Mouse (Mus musculus) heart, adult 9 months (tissue): ENCODE measurements around the gene Pik3r2.
A peak's percentile ranks its signal among the peaks of the same experiment; 100 is the strongest.
"Not testable (repeated sequence)": the region's sequence is repeated elsewhere in the genome, so short reads cannot be mapped to it uniquely, and the experiment has no call there.

ENCODE experiments used
- DNase-seq, 2 experiments: peaks; one replicate each; pipeline ENCODE4 v3.0.0; 2022; ENCODE audit warnings: low spot score in 2 of 2

The Pik3r2 gene

DNA sequence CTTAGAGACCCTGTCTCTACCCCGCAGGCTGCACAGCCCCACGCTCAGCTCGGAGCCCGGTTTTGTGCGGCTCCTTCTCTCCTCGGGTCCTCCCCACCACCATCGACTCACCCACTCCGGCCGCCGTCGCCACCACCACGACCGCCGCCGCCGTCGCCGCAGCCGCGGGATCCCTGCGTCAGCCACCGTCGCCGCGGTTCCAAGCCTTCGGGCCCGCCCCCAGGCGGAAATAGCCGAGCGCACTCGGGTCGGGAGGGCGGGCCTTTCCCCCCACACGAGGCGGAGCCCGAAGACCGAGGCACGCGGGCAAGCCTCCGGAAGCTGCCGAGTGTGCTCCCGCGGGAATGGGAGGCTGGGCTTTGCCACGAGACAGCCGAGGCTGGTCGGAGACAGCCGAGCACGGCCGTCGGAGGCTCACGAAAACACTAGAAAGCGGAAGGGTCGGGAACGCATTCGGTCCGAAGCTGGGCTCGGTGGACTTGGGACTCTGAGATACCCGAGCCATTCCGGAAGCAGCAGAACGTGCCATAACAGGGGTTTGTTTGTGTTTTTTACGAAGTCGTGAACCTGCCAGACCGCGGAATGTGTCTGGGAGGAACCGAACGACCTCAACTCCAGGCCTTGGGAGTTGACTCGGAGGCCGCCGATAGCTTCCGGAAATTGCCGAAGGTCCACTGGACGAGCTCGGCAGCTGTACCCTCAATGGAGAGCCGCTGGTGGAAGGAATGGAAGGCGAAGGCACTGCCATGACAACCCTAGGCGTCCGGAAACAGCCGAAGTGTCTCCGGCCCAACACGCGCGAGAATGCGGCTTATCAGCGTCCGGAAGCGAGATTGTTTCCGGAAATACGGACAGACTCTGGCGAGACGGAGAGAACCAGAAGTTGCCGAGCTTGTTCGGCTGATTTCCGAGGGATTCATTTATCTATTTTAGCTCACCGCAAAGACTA lies at the start of gene Pik3r2:
Gene Pik3r2, minus strand, starts transcription at position 218 of the 949 bp plus-strand sequence.
- DNase-seq: peak; percentile 95 to 97

DNA sequence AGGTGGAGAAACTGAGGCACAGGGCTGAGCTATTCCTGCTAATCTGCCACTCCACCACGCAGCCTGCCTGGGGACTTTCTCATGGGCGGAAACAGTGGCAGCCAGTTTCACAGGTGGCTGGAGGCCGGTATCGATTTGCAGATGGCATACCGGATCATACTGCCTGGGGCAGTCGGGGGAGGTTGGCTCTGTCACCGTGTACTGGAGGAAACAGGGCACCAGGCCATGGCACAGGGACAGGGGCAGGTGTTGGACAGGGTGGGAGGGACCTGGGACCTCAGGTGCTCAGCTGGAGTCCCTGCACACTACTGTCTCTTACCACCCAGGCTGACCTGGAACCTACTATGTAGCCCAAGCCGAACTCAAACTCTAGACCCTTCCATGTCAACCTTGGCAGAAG lies 49.3 kb upstream of the Pik3r2 start:
- DNase-seq: no peak

DNA sequence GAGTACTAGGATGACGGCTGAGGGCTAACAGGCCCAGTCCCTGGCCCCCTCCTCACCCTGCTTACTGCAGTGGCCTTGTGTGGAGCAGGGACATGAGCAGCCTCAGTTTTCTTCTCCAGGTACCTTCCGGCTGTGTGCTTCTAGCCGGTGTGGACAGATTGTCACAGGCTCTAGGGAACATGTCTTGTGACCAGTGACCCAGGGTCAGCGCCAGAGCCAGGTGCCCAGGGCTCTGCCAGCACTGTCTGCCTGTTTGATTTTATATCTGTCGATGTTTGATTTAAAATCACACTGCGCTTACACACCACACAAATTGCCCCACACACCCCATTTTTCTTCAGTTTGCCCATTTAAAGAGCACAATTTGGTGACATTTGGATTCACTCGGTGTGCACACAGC lies 47.3 kb upstream of the Pik3r2 start:
- no peak for DNase-seq

DNA sequence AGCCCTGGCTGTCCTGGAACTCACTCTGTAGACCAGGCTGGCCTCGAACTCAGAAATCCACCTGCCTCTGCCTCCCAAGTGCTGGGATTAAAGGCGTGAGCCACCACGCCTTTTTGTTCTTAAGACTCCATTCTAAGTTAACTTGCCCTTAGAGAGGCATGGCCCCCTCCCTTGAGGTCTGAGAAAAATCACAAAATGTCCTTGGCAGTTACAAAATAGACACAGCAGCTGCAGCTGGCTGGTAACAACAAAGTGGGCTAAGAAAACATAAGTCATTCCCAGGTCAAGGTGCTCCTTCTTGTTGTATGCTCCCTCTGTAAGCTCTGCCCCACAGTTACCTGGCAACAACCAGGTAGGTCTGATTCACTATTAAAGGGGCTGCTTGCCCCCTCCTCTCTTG lies 46.1 kb upstream of the Pik3r2 start:
- not testable (repeated sequence) for DNase-seq

DNA sequence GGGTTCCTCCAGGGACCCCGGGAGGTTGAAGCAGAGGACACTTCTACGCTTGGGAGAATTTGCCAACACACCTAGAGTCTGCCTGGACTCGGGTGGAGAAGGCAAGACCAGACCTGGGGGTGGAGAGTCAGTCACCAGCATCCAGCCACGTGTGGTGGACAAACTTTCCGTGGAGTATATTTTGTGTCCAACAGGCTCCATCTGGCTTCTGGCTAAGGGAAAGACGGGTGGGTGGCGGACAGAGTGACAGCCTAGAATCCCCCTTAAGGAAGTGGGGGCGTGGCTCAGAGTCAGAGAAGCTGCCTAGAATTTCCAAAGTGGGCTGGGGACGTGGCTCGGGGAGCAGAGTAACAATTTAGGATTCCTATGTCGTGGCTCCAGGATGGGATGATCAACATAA lies 45.5 kb upstream of the Pik3r2 start:
- DNase-seq: no peak

DNA sequence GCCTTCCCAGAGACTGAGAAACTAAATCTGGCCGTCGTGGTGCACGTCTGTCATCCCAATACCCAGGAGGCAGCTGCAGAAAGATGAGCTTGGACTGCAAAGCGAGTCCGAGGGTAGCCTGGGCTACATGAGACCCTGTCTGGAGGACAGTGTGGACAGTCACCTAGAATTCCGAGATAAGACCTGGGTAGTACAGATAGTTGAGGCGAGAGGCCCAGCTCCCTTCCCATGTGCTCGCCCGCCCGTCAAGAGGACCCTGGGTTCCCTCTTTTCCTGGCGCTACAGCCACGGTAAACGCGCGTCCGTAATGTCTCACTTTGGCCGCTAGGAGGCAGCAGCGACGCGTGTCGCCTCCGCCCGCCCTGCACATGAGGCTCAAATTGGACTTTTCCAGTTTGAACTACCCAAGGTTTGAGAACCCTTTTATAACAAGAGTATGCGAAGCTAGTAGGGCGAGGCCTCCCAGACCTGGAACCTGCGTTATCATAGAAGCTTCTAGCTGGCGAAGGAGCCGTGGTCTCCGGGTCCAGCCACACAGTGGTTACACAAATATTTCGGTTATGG lies 45.0 kb upstream of the Pik3r2 start:
- peak; percentile 48 to 53 for DNase-seq

DNA sequence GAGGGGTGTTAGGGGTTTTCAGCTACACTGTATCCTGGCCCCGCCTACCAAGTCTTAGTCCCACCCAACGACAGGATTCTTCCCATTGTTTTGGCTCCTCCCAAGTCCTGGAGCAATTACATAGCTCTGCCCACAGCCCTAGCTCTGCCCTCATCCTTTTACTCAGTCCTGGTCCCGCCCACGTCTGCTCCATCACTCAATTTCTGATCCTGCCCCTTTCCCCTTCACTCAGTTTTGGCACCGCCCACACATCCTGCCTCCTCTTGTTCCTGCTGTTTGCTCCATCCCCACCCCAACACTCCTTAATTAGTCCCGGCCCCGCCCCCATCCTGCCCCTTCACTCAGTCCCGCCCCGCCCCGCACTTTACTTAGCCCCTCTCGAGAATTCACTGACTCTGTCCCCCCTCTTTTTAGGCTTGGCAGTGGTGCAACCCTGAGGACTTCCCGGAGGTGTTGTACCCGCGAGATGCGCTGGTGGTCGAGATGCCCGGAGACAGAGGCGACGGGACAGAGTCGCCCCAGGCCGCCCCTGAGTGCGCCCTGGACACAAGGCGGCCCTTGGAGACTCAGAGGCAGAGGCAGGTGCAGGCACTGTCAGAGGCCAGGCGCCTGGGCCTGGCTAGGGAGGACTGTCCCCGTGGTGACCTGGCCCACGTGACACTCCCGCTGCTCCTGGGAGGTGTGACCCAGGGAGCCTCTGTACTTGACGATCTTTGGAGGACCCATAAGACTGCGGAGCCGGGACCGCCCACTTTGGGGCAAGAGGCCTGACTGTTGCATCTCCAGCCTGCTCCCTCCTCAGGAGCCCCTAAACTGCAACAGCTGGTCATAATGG lies 43.8 kb upstream of the Pik3r2 start:
- DNase-seq: peak; percentile 73 to 77

DNA sequence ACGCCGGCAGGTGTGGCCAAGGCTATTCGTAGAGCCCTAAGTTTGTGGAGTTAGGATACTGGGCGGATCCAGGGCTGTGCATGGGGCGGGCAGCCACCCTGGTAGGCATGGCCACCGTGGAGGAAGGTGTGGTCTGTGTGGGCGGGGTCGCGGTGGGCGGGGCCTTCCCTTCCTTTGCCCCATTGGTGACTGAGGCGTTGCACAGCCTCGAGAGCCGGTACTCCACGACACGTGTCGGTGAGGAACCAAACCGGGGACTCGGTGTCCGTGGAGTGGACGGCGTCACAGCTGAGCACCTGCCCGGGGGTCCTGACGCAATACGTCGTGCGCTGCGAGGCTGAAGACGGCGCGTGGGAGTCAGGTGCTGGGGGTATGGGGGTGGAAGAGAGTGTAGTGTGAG lies 40.2 kb upstream of the Pik3r2 start:
- no peak for DNase-seq

DNA sequence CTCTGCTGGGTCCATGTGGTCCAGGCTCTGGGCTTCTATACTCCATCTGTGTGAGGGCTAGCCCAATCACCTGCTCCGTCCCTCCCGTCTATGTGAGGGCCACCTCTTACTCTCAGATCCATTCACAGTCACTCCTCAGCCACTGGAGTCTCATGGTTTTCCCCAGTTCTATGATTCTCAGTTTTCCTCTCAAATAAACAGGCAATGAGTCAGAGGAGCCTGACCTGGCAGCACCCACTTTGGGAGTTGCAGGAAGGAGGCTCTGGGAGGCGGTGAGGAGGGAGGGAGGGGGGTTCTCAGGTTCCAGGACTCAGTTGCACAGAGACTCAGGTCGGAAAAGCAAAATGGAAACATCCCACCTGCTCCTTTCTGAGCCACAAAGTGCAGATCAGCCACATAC lies 36.4 kb upstream of the Pik3r2 start:
- no peak for DNase-seq

DNA sequence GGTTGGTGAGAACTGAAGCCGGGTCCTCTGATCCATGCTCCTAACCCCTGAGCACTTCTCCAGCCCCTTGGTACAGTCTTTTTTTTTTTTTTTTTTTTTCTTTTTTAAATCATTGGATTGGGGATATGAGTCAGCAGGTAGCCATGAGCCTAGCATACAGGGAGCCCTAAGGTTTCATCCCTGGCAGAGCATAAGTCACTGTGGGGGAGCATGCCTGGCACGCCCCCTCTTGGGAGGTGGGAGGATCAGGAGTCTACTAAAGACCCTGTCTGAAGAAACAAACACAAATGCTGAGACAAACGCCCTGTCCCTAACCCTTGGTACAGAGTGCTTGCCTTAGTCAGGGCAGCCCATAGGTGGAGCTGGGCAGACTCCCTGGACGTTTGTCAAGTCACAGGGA lies 35.5 kb upstream of the Pik3r2 start:
- DNase-seq: no peak

DNA sequence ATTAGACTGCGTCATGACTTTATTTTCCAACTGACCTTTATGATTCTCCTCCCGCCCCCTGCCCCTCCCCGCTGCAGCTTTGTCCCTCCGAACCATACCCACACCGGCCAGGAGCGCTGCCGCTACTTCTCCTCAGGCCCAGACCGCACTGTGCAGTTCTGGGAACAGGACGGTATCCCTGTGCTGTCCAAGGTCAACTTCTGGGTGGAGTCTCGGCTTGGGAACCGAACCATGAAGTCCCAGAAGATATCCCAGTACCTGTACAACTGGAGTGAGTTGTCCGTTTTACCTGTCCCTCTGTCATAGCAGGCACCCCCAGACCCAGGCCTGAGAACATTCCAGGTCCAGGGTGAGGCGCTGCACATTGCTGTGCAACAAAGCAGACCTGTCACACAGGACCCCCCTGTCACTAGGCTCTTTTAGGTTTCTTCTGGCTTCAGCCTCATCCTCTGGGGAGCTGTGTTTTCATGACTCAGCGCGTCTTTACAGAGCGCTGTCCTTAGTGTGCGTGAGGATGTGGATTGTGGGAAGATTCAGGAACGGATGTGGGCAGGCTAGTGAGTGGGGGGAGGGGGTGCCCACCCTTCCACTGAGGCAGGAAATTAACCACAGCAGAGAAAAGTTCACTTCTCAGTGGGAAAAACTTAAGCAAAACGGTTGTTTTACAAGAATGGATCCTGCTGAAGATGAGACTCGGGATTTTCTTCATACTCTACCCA lies 34.6 kb upstream of the Pik3r2 start:
- DNase-seq: no peak

DNA sequence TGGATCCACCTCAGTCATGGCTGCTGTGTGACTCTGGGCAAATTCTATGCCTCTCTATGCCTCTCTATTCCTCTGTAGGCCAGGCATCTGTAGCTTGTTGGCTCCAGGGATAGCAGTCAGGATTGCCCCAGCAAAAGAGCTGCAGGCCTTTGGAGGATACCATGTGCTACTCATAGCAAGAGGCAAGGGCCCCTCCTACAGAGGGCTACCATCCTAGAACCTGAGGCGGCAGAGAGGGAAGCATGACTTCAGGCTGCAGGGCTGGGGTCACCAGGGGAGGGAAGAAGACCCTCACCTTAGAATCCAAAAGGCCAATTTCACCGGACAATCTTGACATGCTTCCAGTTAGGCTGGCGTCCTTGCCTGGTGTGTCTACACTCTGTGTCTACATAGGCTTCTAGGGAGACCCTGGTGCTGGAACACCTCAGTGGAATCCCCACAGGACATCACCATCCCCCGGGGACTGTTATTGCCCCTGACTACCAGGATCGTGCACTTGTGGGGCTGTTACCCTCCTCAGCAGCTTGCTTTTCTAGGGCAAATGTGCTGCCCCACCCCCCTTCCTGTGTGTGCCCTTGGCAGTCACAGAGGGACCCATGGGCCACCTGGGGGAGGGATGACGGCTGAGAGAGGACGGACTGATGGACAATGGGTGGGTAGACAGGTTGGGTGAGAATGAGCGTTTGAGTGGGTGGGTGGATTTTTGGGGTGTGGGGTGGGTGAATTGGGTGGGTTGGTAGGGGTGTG lies 32.6 kb upstream of the Pik3r2 start:
- DNase-seq: no peak

DNA sequence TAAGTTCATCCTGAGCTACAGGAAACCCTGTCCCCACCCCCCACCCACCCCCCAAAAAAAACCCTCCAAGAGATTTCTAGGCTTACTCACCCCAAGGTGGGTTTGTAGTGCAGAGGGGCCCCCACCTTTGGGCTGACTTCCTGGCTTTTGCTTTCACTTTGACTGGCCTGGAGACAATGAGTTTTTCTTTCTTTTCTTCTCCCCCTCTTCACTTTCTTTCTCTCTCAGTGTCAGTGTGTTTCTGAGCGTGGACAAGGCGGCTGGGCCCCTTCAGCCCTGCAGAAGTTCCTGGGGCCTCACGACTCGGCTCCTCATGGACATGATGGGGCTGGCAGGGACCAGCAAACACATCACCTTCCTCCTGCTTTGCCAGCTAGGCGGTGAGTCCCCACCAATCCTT lies 31.7 kb upstream of the Pik3r2 start, which contains the start of gene Il12rb1:
Gene Il12rb1, plus strand, starts transcription at position 211 of the 400 bp plus-strand sequence.
- DNase-seq: no peak

DNA sequence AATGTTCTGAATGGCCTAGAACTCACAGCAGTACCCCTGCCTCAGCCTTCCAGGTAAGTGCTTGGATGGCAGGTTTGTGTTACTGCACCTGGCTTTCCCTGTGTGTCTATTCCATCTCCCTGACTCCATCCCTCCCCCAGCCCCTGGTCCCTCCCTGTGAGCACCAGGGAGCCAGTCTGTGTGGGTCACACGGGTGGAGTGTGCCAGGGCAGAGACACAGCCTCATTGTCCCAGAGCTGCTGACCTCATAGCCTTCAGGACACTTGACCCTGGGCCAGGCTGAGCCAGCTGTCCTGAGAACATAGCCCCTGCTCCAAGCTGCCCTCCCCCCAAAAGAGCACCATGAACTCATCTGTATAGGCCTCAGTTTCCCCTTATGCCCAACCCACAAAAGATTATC lies 30.8 kb upstream of the Pik3r2 start:
- DNase-seq: no peak

DNA sequence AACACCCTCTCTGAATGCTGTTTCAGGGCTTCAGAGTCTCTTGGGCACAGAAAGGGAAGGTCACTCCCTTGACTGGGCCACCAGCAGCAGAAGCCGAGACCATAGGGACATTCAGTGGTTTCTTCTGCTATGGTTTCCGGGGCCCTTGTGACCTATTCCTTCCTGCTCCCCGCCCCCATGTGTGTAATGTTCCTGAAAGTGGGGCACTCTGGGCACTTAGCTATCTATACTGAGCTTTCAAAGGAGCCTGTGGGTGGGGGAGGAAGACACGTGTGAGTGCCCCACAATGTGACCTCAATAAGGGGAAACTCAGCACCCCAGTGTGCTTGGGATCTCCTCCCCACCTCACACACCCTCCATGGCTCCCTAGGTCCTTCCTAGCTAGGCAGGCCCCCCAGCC lies 30.0 kb upstream of the Pik3r2 start:
- peak in 1 of 2 experiments; percentile 65 for DNase-seq

DNA sequence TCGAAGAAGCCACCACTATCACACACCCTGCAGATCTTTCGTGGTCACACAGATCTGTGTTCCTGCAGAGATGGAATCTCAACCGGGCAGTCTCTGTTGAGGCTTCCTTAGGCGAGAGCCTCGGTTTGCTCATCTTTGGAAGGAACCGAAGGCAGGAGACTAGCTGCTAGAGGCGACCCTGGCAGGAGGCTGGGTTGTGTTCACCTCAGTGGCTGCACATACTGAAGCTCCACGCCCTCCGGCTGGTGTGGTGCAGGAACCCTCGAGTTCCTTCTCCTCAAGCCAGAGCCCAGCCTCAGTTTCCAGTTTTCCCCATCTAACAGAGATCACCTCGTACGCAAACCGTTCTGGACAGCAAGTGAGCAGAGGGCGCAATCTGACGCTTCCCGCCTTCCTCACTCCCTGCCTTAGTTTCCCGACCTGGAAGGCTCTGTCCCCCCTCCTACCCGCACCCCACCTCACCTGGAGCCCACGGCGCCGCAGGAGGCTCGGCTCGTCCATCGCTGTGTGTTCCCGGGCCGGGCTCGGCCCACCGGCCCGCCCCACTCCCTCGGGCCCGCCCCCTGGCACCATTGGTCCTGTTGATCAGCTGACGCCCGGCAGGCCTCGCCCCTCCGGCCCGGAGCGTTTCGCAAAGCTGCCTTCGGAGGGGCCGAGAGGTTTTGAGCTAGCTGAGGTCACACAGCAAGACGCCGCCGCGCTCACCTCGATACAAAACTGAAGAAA lies 28.1 kb upstream of the Pik3r2 start, which contains the start of gene Mast3:
Gene Mast3, minus strand, starts transcription at position 574 of the 726 bp plus-strand sequence.
- peak; percentile 83 to 85 for DNase-seq

DNA sequence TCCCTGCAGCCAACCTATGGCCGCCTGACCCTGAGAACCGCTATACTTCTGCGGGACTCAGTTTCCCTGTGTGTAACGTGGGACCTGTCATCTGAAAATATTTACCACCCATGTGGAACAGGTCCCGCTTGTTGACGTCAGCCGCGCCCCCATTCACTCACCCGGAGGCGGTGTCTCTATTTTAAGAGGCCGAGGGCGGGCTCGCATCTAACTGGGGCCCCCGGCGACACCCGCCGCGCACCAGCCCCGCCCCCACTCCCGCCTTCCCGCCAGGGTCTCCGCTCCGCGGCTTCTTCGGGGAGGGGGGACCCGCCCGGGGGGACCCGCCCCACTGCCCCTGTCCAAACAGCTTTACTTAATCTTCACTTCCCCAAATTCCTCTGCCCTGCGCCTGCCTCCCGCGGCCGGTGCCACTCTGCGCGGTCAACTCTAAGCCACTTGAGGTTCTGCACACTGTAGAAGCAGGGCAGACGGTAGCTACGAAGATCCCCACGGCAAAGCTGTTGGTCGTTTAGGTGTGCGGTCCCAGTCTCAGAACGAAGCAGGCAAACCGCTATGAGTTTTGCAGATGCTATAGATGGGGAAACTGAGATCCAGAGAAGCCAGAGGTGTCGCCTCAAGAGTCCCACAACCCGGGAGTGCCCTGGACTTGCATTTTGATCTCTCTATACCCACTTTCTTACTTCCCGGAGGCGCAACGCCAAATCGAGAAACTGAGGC lies 27.4 kb upstream of the Pik3r2 start:
- DNase-seq: peak in 1 of 2 experiments; percentile 56

DNA sequence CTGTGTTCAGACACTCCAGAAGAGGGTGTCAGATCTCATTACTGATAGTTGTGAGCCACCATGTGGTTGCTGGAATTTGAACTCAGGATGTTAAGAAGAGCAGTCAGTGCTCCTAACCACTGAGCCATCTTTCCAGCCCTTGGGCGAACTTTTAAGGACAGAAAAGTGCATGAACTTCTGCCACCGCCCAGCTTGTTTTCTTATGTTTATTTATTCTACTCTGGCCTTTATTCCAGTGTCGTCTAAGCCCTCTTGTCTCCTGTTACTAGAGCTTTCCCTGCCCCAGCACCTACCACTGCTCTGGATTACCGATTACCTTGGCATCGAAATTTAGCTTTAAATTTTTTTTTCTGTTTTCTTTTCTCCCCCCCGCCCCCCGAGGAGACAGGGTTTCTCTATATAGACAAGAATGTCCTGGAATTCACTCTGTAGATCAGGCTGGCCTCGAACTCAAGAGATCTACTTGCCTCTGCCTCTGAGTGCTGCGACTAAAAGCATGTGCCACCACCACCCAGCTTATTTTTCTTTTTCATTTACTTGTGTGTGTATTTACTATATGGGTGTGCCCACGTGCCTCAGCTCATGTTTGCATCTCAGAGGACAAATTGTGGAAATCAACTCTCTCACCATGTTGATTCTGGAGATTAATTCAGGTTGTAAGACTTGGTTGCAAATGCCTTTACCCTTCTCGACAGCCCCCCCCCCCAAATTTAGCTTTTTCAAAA lies 26.4 kb upstream of the Pik3r2 start:
- no peak for DNase-seq

DNA sequence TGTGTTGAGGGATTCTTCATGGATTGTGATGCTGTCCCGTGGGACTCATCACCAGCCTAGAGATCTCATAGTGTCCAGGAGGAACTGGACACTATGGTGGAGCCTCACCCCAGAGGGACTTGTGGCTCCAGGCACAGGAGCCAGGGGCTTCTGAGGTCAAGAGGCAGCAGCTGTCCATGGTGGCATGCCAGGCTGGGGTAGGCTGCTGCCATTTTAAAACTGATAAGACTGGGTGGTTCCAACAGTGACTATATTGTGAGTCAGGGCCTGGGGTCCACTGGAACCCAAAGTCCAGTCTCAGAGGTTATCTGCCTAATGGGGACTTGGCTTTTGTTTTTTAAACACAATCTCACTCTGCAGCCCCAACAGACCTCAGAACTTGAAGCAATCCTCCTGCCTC lies 25.3 kb upstream of the Pik3r2 start:
- no peak for DNase-seq
